Mouse (Mus musculus) E14TG2a.4 (cell line): ENCODE data around the gene Ctla4.

ENCODE experiments used
- CTCF ChIP-seq: conservative IDR thresholded peaks from 2 replicates; pipeline ENCODE4 v1.5.1; 2014; ENCODE audit warnings: low read length
- NANOG ChIP-seq: IDR thresholded peaks from 2 replicates; pipeline ENCODE4 v1.6.1; 2014; ENCODE audit warnings: borderline replicate concordance, low read length, mixed read lengths
- POU5F1 ChIP-seq: IDR thresholded peaks from 2 replicates; pipeline ENCODE4 v1.6.1; 2014; ENCODE audit warnings: low read length, borderline replicate concordance

DNA sequence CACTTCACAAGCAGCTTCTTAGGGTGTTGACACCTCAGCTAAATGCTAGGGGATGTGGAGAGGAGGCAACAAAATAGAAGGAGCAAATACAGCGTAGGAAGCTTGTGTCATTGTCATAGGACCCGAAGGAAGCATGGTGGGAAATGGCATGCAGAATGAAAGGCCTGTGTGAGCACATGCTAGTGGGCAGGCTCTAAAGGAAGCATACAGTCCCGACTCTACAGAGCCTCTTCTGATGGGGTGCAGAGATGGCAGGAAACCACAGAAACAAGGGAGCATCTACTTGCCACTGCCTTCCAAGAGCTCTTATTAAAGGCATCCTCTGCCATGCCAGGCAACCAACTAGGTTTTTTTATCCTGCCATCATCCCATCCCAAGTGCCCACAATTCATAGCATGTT is 20.7 kb downstream of the Ctla4 start:
- TF ChIP-seq CTCF: no peak
- no peak for TF ChIP-seq POU5F1
- no peak for TF ChIP-seq NANOG
